12 mouse cellular contexts compared by ENCODE assay signal in the genomic region with DNA sequence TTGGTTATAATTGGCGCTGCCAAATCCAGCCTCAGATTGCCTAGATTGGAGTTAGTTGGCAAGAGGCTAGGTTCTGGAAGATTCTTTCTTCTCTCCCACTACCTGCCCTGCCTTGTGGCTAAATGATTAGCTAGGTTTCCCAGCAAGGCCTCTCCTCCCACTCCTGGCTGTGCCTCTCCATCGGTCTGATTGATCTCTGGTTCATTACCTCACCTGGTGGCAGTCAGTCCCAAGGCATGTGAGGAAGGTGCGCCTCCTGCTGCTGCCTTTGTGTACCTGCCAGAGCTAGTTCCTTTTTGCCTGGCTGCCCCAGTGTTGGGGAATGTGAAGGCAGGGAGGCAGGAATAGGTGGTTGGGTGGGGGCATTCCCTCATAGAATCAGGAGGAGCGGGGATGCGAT. TPM values are rescaled to one million over a fixed set of nuclear protein-coding genes. Genes with fewer than 3 reads are reported as not detected.
A peak's percentile ranks its signal among the peaks of the same experiment; 100 is the strongest.
DNase-seq lines count a peak whose midpoint lies in the region; ATAC-seq lines count a peak whose summit lies in the region.
"Had no signal": no experiment of that assay in that cellular context is flagged by ENCODE, and none has a peak within 500 bp of the region (broad histone marks: within the 10 kb centered on the region; RNA-seq: fewer than 3 reads in every experiment).

No protein-coding gene starts in this region.

- H3K27me3 ChIP-seq in intestine, embryonic 16.5 days (replicated peaks; ENCODE audit: control insufficient read depth, insufficient read depth, low read length) = no peaks in the 10 kb centered on the region
- no peaks in the 10 kb centered on the region for H3K27me3 ChIP-seq in forebrain, embryonic 13.5 days

- H3K4me1 ChIP-seq in intestine, embryonic 16.5 days (ENCODE audit: control insufficient read depth, insufficient read depth, low read length) = no peaks in the 10 kb centered on the region
- H3K4me1 ChIP-seq in forebrain, embryonic 13.5 days = no peaks in the 10 kb centered on the region

- peak; percentile 97 for ATAC-seq in intestine, embryonic 16.5 days
- ATAC-seq in forebrain, embryonic 13.5 days = no peak
- ATAC-seq: hindbrain, postnatal 0 days had no signal

- H3K4me3 ChIP-seq in intestine, embryonic 16.5 days (ENCODE audit: low read length) = no peak overlapping the region
- H3K4me3 ChIP-seq in forebrain, embryonic 13.5 days = no peak overlapping the region
- H3K4me3 ChIP-seq: gastrocnemius, adult 2 months had no signal

- H3K27ac ChIP-seq in intestine, embryonic 16.5 days (ENCODE audit: low read length) = no peak overlapping the region
- H3K27ac ChIP-seq in forebrain, embryonic 13.5 days = no peak overlapping the region
- H3K27ac ChIP-seq: gastrocnemius, adult 2 months; hindbrain, postnatal 0 days had no signal

- no peak overlapping the region for H3K9ac ChIP-seq in intestine, embryonic 16.5 days (ENCODE audit: low read depth, low read length)
- H3K9ac ChIP-seq in forebrain, embryonic 13.5 days = no peak overlapping the region

- no peaks in the 10 kb centered on the region for H3K9me3 ChIP-seq in intestine, embryonic 16.5 days (ENCODE audit: control insufficient read depth, low read length)
- no peaks in the 10 kb centered on the region for H3K9me3 ChIP-seq in forebrain, embryonic 13.5 days (replicated peaks)

- WGBS in intestine, embryonic 16.5 days = 56% methylated on average over 5 of the region's 5 CpGs
- 63% methylated on average over 5 of the region's 5 CpGs for WGBS in forebrain, embryonic 13.5 days

- peak; percentile 10 for DNase-seq in ovary, postnatal 36 days (ENCODE audit: low spot score)
- DNase-seq in ovary, postnatal 10 days (ENCODE audit: low spot score) = no peak
- DNase-seq in kidney, postnatal 25 days = peak; percentile 67 to 81
- no peak for DNase-seq in right cerebral cortex, postnatal 4 days
- no peak for DNase-seq in urinary bladder, postnatal 4 days (ENCODE audit: low spot score in 2 of 2)
- DNase-seq: adrenal gland, adult 8-10 months; gastrocnemius, adult 2 months; lung, adult 18-20 months had no signal

- H3K4me2 ChIP-seq in intestine, embryonic 16.5 days (ENCODE audit: low read depth, low read length) = no peak overlapping the region
- H3K4me2 ChIP-seq in forebrain, embryonic 13.5 days = no peak overlapping the region

- no peaks in the 10 kb centered on the region for H3K36me3 ChIP-seq in intestine, embryonic 16.5 days (ENCODE audit: control insufficient read depth, insufficient read depth, low read length)
- no peaks in the 10 kb centered on the region for H3K36me3 ChIP-seq in forebrain, embryonic 13.5 days (ENCODE audit: poor library complexity, severe bottlenecking)

RNA-seq across cellular contexts. Expression of a gene that starts 1.7 kb away (rescaled TPM):
- 0.80 and 0.81 TPM in 2 replicates for polyA plus RNA-seq in intestine, embryonic 16.5 days (2015; fragmentation: Nextera tagmentation; extraction: Ambion mirVana)
- polyA plus RNA-seq in forebrain, embryonic 13.5 days (2015; fragmentation: Nextera tagmentation; extraction: Ambion mirVana) = not detected in 2 replicates
- polyA plus RNA-seq: heart, embryonic 14.5 days; hindbrain, postnatal 0 days had no signal

Comparison
In these comparisons a context has a peak if more than half of its experiments do, and no peak if none do; other contexts are left out.
1. DNase-seq: peak in ovary, postnatal 36 days (single experiment) and kidney, postnatal 25 days (2 of 2); none in ovary, postnatal 10 days (single experiment), right cerebral cortex, postnatal 4 days (single experiment) and urinary bladder, postnatal 4 days (0 of 2).